Mouse (Mus musculus): ENCODE results near the gene Psmd11. TPM values are rescaled to one million over a fixed set of nuclear protein-coding genes. Genes with fewer than 3 reads are reported as not detected.
A peak's percentile ranks its signal among the peaks of the same experiment; 100 is the strongest.
"Not testable (repeated sequence)": the region's sequence is repeated elsewhere in the genome, so short reads cannot be mapped to it uniquely, and the experiment has no call there.

Psmd11 gene
- total and polyA plus RNA-seq, 3 experiments: 51.3 to 107 (median 98.4) TPM

DNA sequence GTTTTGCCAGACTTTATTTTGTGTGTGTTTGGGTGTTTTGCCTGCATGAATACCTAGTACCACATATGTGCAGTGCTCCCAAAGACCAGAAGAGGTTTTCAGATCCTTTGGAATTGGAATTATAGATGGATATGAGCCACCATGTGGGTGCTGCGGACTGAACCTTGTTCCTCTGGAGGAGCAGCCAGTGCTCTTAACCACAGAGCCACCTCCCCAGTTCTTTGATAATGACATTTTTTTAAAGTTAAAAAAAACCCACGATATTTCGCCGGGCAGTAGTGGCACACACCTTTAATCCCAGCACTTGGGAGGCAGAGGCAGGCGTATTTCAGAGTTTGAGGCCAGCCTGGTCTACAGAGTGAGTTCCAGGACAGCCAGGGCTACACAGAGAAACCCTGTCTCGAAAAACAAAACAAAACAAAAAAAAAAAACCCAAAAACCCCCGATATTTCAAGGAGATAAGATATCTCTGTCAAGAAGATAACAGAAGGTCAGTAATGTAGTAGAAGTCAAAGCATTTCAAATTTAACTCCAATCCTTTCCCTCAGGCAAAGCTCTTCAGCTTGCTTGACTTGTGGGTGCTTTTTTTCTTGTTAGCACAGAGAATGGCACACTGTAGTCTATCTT, 6.9 kb upstream of the Psmd11 start:
- no peak for TF ChIP-seq EP300 (IDR thresholded peaks at IDR 0.05; ENCODE audit: insufficient read depth, low read depth, low read length)
- TF ChIP-seq CTCF (IDR thresholded peaks at IDR 0.05): no peak
- TF ChIP-seq POLR2A (IDR thresholded peaks at IDR 0.05; ENCODE audit: insufficient read depth, low read depth, low read length): no peak
- no peak for DNase-seq
- Histone ChIP-seq H3K27ac (no peak overlapping the region), H3K4me3 (no peak overlapping the region), H3K27me3 (ENCODE audit: control insufficient read depth, insufficient read depth, low read length) (no peaks in the 10 kb centered on the region), H3K9ac (ENCODE audit: low read depth, low read length) (no peak overlapping the region), H3K79me2 (replicated peaks; ENCODE audit: control insufficient read depth, insufficient read depth, low read length) (no peaks in the 10 kb centered on the region), H3K36me3 (ENCODE audit: control insufficient read depth, insufficient read depth, low read length) (no peaks in the 10 kb centered on the region), H3K4me1 (ENCODE audit: control insufficient read depth, insufficient read depth, low read length) (no peaks in the 10 kb centered on the region)
- intact Hi-C loops (cut with DNase I): no loop called here
- WGBS: 71% methylated on average over 7 of the region's 7 CpGs

DNA sequence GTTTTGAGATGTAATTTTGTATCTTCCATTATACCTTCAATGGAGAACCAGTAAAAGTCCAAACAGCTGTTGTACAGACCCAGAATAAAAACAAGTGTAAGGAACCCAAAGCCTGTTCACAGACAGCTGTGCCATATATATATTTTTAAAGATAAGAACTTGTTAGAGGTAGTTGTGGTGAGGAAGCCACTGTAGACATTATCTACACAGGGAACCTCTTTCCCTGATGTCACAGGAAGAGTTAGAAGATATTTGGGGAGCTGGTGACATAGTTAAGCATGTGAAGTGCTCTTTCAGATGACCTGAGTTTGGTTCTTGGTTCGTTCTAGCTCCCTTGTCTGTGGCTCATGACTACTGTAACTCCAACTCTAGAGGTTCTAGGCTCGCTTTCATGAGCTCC, 3.7 kb upstream of the Psmd11 start:
- no peaks in the 10 kb centered on the region for H3K27me3 ChIP-seq (ENCODE audit: control insufficient read depth, insufficient read depth, low read length)
- no peak for DNase-seq
- H3K79me2 ChIP-seq (replicated peaks; ENCODE audit: control insufficient read depth, insufficient read depth, low read length): 0 out of 2 replicates have a peak, but pooled peaks cover 2% of the 10 kb centered on the region
- TF ChIP-seq EP300 (IDR thresholded peaks at IDR 0.05; ENCODE audit: insufficient read depth, low read depth, low read length) (no peak), POLR2A (IDR thresholded peaks at IDR 0.05; ENCODE audit: insufficient read depth, low read depth, low read length) (no peak), CTCF (IDR thresholded peaks at IDR 0.05) (no peak)
- H3K4me3 ChIP-seq: no peak overlapping the region
- 61% methylated on average over 2 of the region's 2 CpGs for WGBS
- H3K9ac ChIP-seq (ENCODE audit: low read depth, low read length): no peak overlapping the region
- no peaks in the 10 kb centered on the region for H3K36me3 ChIP-seq (ENCODE audit: control insufficient read depth, insufficient read depth, low read length)
- intact Hi-C loops (cut with DNase I): no loop called here
- no peak overlapping the region for H3K27ac ChIP-seq
- no peaks in the 10 kb centered on the region for H3K4me1 ChIP-seq (ENCODE audit: control insufficient read depth, insufficient read depth, low read length)

DNA sequence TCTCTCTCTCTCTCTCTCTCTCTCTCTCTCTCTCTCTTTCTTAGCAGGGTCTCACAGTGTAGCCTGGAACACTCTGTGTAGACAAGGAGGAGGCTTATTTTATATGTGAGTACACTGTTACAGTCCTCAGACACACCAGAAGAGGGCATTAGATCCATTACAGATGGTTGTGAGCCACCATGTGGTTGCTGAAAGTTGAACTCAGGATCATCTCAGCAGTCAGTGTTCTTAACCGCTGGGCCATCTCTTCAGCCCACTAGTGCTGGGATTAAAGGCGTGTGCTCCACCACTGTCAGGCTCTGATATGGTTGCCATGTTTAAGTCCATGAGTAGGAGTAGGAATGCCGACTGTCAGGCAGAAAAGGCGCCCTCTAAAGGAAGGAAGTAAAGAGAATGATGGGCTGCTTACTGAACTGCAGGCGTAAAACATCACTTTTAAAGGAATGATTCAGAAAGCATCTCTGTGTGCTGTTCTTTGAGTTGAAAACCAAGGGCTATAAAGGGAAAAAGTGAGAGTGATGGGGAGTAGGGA, 3.1 kb upstream of the Psmd11 start:
- intact Hi-C loops (cut with DNase I): no loop called here
- H3K27me3 ChIP-seq (ENCODE audit: control insufficient read depth, insufficient read depth, low read length): no peaks in the 10 kb centered on the region
- H3K9ac ChIP-seq (ENCODE audit: low read depth, low read length): no peak overlapping the region
- TF ChIP-seq CTCF (IDR thresholded peaks at IDR 0.05): no peak
- no peak for TF ChIP-seq POLR2A (IDR thresholded peaks at IDR 0.05; ENCODE audit: insufficient read depth, low read depth, low read length)
- no peak for TF ChIP-seq EP300 (IDR thresholded peaks at IDR 0.05; ENCODE audit: insufficient read depth, low read depth, low read length)
- 53% methylated on average over 5 of the region's 5 CpGs for WGBS
- no peaks in the 10 kb centered on the region for H3K4me1 ChIP-seq (ENCODE audit: control insufficient read depth, insufficient read depth, low read length)
- no peak for DNase-seq
- H3K36me3 ChIP-seq (ENCODE audit: control insufficient read depth, insufficient read depth, low read length): peaks cover 2% of the 10 kb centered on the region; the same call in 1 of the 2 replicates
- H3K4me3 ChIP-seq: no peak overlapping the region
- H3K79me2 ChIP-seq (replicated peaks; ENCODE audit: control insufficient read depth, insufficient read depth, low read length): 0 out of 2 replicates have a peak, but pooled peaks cover 2% of the 10 kb centered on the region
- no peak overlapping the region for H3K27ac ChIP-seq

DNA sequence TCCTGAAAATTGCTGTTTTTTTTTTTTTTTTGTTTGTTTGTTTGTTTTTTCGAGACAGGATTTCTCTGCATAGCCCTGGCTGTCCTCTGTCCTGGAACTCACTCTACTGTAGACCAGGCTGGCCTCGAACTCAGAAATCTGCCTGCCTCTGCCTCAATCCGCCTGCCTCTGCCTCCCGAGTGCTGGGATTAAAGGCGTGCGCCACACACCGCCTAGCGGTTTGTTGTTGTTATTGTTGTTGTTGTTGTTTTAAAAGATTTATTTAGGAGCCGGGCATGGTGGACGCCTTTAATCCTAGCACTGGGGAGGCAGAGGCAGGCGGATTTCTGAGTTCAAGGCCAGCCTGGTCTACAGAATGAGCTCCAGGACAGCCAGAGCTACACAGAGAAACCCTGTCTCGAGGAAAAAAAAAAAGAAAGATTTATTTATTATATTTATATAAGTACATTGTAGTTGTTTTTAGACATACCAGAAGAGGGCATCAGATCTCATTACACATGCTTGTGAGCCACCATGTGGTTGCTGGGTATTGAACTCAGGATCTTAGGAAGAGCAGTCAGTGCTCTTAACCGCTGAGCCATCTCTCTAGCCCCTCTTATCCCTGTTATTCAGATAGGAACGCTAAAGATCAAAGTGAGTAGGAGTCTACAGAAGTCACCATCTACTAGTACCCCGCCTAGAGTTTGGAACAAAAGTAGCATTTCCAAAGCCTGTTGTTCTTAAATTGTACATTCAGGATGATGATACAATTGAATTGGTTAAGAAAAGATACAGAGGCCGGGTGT, 2.2 kb upstream of the Psmd11 start:
- H3K4me1 ChIP-seq (ENCODE audit: control insufficient read depth, insufficient read depth, low read length); H3K27me3 ChIP-seq (ENCODE audit: control insufficient read depth, insufficient read depth, low read length); H3K9ac ChIP-seq (ENCODE audit: low read depth, low read length); intact Hi-C loops (cut with DNase I); H3K27ac ChIP-seq; H3K79me2 ChIP-seq (replicated peaks; ENCODE audit: control insufficient read depth, insufficient read depth, low read length); H3K4me3 ChIP-seq; DNase-seq; H3K36me3 ChIP-seq (ENCODE audit: control insufficient read depth, insufficient read depth, low read length): not testable (repeated sequence)
- WGBS: 77% methylated on average over 16 of the region's 16 CpGs

DNA sequence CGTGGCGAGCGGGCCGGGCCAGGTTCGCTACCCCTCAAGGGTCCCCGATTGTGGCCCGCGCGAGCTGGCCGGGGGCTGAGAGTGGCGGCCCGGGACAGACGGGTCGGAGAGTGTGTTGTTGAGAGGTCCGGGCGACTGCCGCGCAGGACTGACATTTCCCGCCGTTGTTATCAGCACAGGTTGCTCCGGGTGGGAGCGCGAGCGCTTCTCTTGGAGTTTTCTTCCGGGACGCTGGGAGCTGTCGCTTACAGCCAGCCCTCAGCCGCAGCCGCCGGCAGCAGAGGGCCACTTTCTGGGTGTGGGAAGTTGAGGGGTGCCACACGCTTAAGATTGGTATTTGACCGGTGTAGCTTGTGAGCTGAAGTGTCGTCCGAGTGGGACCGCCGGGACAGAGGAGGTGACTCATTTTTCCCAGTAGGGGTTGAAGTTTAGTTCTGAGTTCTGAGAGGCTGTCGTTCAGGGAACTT, 627 bp downstream of the Psmd11 start:
- Histone ChIP-seq H3K4me1 (ENCODE audit: control insufficient read depth, insufficient read depth, low read length) (no peaks in the 10 kb centered on the region), H3K36me3 (ENCODE audit: control insufficient read depth, insufficient read depth, low read length) (peaks cover 5% of the 10 kb centered on the region), H3K9ac (ENCODE audit: low read depth, low read length) (peak overlapping the region; percentile 97), H3K79me2 (replicated peaks; ENCODE audit: control insufficient read depth, insufficient read depth, low read length) (0 out of 2 replicates have a peak, but pooled peaks cover 2% of the 10 kb centered on the region), H3K4me3 (peak overlapping the region; percentile 95), H3K27ac (peak overlapping the region; percentile 94), H3K27me3 (ENCODE audit: control insufficient read depth, insufficient read depth, low read length) (no peaks in the 10 kb centered on the region)
- no peak for TF ChIP-seq EP300 (IDR thresholded peaks at IDR 0.05; ENCODE audit: insufficient read depth, low read depth, low read length)
- TF ChIP-seq POLR2A (IDR thresholded peaks at IDR 0.05; ENCODE audit: insufficient read depth, low read depth, low read length): no peak
- no peak for TF ChIP-seq CTCF (IDR thresholded peaks at IDR 0.05)
- under 1% methylated on average over 37 of the region's 37 CpGs for WGBS
- DNase-seq: no peak
- intact Hi-C loops (cut with DNase I): no loop called here
